Mouse (Mus musculus): ENCODE measurements around the gene Thbs1.

GRCm38 (mm10) chr2:118120751-118121150 lies 9.1 kb downstream of the Thbs1 start:
- no peak for TF ChIP-seq CTCF (IDR thresholded peaks at IDR 0.05; ENCODE audit: extremely low read depth, insufficient read depth, insufficient read length, insufficient replicate concordance)
- no peak for TF ChIP-seq POLR2A (IDR thresholded peaks at IDR 0.05; ENCODE audit: low read depth, low read length)

Measured in spleen, adult 2 months (tissue).